Mouse (Mus musculus) left cerebral cortex, adult 2 months (tissue): ENCODE measurements around the gene Fndc9. TPM values are rescaled to one million over a fixed set of nuclear protein-coding genes. Genes with fewer than 3 reads are reported as not detected.
A peak's percentile ranks its signal among the peaks of the same experiment; 100 is the strongest.

Experiments
- DNase-seq, 2 experiments: peaks; one replicate each; pipeline ENCODE4 v3.0.0; 2021 to 2022; ENCODE audit warnings: low spot score in 2 of 2, mixed read lengths in 1 of 2; ENCODE audit errors: extremely low spot score in 1 of 2
- H3K27ac ChIP-seq: fragments of 200-600 bp; 2 replicates; pipeline ENCODE4 v1.8.1; 2022
- H3K4me3 ChIP-seq: fragments of 200-600 bp; 2 replicates; pipeline ENCODE4 v1.8.1; 2022
- CTCF ChIP-seq: fragments of 200-600 bp; IDR thresholded peaks from 2 replicates; pipeline ENCODE4 v1.8.1; 2022; ENCODE audit warnings: antibody characterized with exemption, mild to moderate bottlenecking, moderate library complexity
- intact Hi-C: fragments of 180-260 bp; cut with DNase I; formaldehyde crosslinking; loops from one replicate; pipeline ENCODE4 v1.15.1; 2025
- total RNA-seq, 2 experiments: library from RNA; stranded (reverse); gene quantifications; 2 replicates each; pipeline ENCODE4 v1.2.3; 2021

Fndc9 gene
- total RNA-seq, 2 experiments from 2014 or later = 4.9 to 5.2 TPM

DNA sequence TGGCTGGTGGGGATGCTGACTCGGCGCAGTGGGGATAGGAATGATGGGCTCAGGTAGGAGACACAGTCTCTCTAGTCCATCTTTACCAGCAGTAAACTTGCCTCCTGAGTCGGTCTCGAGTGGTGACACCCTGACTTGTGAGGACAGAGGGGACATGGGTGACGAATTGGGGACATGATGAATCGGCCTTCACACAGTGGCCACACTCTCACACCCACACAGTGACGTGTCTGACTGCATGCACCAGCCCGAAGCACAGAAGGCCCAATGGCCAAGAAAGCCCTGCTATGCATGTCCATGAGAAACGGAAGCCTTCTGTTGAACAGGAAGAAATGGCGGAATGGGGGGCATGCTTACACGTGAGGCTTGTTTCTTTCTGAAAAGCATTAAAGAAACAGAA, 28.0 kb downstream of the Fndc9 start:
- no peak overlapping the region for H3K4me3 ChIP-seq
- no peak for DNase-seq
- no peak for TF ChIP-seq CTCF
- no peak overlapping the region for H3K27ac ChIP-seq
- intact Hi-C loops = loop anchor here (10.0 kb wide), 1 partner anchor 372 kb away; no protein-coding TSS in a partner anchor

DNA sequence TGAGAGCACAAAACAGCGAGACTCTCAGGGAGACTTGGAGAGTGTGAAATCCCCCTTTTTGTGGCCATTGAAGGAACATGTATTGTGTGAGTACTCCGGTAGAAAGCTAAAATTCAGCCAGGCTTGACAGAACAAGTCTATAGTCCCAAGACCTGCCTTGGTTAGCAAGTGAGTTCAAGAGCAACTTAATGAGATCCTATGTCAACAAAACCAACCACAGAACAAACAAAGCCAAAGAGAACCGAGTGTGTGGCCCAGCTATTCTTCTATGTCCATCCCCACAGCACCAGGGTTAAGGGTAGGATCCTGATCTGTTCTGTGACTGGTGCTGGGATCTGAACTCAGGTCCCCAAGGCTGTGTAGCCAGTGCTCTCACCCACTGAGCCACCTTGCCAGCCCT, 29.3 kb downstream of the Fndc9 start:
- Histone ChIP-seq H3K4me3 (no peak overlapping the region), H3K27ac (no peak overlapping the region)
- no peak for DNase-seq
- TF ChIP-seq CTCF = no peak
- intact Hi-C loops = loop anchor here (10.0 kb wide), 1 partner anchor 370 kb away; no protein-coding TSS in a partner anchor

GRCm38 (mm10) chr11:46265031-46265786, 29.9 kb downstream of the Fndc9 start:
- DNase-seq = no peak
- no peak for TF ChIP-seq CTCF
- no peak overlapping the region for H3K27ac ChIP-seq
- no peak overlapping the region for H3K4me3 ChIP-seq
- intact Hi-C loops = loop anchor here (10.0 kb wide), 1 partner anchor 370 kb away; no protein-coding TSS in a partner anchor

DNA sequence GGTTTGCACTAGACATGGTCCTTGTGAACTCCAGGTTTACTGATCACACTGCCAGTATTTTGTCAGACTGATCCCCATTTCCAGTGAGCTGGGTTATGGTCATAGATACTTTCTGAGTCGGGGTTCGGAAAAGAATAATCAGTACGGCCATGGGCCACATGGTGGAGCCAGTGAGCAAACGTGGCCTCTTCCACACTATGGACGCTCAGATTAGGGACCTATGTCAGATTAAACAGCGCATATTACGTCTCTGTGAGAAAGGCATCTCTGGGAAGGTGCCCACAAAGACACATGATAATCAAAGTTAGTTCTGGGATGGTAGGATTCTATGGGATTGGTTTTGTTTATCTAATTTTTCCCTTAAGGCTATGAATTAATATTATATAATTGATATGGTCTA, 33.7 kb downstream of the Fndc9 start:
- no peak overlapping the region for H3K27ac ChIP-seq
- intact Hi-C loops = loop anchor here (1.0 to 10.0 kb wide), 2 partner anchors 162 to 366 kb away; no protein-coding TSS in a partner anchor
- peak; percentile 52 to 69 for DNase-seq
- no peak overlapping the region for H3K4me3 ChIP-seq
- TF ChIP-seq CTCF = peak; percentile 82

DNA sequence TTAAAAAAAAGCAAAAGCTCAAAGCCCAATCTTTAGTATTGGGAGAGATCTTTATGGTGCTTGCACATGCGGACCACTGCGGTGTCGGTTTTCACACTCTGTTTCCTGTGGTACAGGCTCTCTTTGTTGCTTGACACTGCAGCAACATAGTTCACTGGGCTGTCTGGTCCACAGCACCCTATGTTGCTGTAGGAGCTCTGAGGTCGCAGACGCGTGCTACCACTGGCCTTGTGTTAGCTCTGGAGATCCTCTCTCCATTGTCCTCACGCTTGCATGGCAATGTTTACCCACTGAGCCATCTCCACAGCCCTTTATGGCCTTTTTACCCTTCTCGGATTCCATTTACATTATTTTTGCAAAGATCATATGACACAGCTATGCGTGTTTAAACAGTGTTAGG, 34.1 kb downstream of the Fndc9 start:
- DNase-seq = no peak
- no peak for TF ChIP-seq CTCF
- intact Hi-C loops = loop anchor here (1.0 to 10.0 kb wide), 2 partner anchors 162 to 365 kb away; no protein-coding TSS in a partner anchor
- no peak overlapping the region for H3K27ac ChIP-seq
- no peak overlapping the region for H3K4me3 ChIP-seq

GRCm38 (mm10) chr11:46269893-46270292, 34.6 kb downstream of the Fndc9 start:
- H3K4me3 ChIP-seq = no peak overlapping the region
- no peak for DNase-seq
- H3K27ac ChIP-seq = no peak overlapping the region
- no peak for TF ChIP-seq CTCF
- intact Hi-C loops = loop anchor here (1.0 to 10.0 kb wide), 2 partner anchors 161 to 365 kb away; no protein-coding TSS in a partner anchor

DNA sequence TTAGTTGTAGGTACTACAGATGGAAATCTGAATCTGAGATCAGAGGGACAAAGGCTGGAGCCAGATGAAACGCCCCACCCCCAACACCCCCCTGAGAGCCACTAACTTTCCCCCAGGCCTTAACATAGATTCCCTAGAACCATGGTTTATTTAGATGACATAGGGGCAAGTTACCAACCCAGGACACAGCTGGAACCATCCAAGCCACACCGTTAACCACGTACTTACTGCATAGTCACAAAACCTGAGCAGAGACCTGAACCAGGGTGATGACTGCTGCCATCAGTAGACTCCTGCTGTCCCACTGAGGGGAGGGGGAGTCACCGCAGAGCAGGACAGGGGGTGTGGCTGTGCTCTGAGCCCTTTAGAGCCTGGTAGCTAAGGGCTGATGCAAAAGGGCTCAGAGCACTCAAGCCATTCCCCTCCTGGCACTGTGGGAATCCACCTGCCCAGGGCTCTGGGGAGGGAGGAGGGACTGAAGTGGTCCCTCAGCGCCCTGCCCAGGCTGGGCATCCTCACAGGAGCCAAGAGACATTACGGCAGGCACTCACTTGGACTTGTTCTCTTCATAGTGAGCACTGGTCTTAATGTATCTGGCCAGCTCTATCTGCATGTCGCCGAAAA, 36.8 kb downstream of the Fndc9 start:
- intact Hi-C loops = no loop called here
- TF ChIP-seq CTCF = no peak
- no peak for DNase-seq
- H3K27ac ChIP-seq = no peak overlapping the region
- H3K4me3 ChIP-seq = no peak overlapping the region

- TF ChIP-seq CTCF = peak; percentile 23
- Histone ChIP-seq H3K27ac (no peak overlapping the region), H3K4me3 (no peak overlapping the region)
- DNase-seq = no peak
- intact Hi-C loops = no loop called here
Observed at GRCm38 (mm10) chr11:46273969-46274368, 38.6 kb downstream of the Fndc9 start.

- intact Hi-C loops = no loop called here
- no peak overlapping the region for H3K27ac ChIP-seq
- no peak overlapping the region for H3K4me3 ChIP-seq
- TF ChIP-seq CTCF = peak; percentile 60
- peak; percentile 78 for DNase-seq
Observed at GRCm38 (mm10) chr11:46275302-46275701, 40.0 kb downstream of the Fndc9 start.

DNA sequence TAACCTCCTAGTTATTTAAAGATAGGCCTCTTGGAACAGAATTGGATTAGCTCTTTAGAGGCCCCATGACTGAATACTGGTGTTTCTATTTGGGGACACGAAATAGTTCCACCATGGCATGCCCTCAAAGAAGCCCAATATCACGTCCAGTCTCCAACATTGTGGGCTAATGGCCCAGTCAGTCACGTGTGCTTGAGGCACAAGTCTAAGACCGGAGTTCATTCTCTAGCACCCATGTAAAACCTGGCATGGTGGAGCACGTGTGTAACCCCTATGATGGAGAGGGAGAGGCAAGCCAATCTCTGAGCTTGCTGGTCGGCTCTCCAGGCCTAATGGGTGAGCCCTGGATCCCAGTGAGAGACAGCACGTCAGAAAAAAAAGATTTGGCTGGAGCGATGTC, 40.8 kb downstream of the Fndc9 start:
- H3K4me3 ChIP-seq = no peak overlapping the region
- TF ChIP-seq CTCF = no peak
- no peak for DNase-seq
- no peak overlapping the region for H3K27ac ChIP-seq
- intact Hi-C loops = no loop called here

GRCm38 (mm10) chr11:46276778-46277177, 41.4 kb downstream of the Fndc9 start:
- H3K4me3 ChIP-seq = no peak overlapping the region
- intact Hi-C loops = no loop called here
- TF ChIP-seq CTCF = peak; percentile 55
- peak; percentile 38 to 47 for DNase-seq
- H3K27ac ChIP-seq = no peak overlapping the region

- 0 out of 2 replicates have a peak overlapping the region, but pooled peaks have one; percentile 28 for H3K27ac ChIP-seq
- DNase-seq = no peak
- no peak for TF ChIP-seq CTCF
- intact Hi-C loops = no loop called here
- H3K4me3 ChIP-seq = no peak overlapping the region
Observed at GRCm38 (mm10) chr11:46278140-46278539, 42.8 kb downstream of the Fndc9 start.
